Mouse (Mus musculus): Measurements from ENCODE around the gene Eci2. TPM values are rescaled to one million over a fixed set of nuclear protein-coding genes. Genes with fewer than 3 reads are reported as not detected.
A peak's percentile ranks its signal among the peaks of the same experiment; 100 is the strongest.
"Not testable (repeated sequence)": the region's sequence is repeated elsewhere in the genome, so short reads cannot be mapped to it uniquely, and the experiment has no call there.

The Eci2 gene
- polyA plus RNA-seq, 1 experiment from 2014 or later = 121 TPM

GRCm38 (mm10) chr13:34995925-34996324 lies 31.0 kb downstream of the Eci2 start:
- H3K36me3 ChIP-seq (ENCODE audit: control insufficient read depth, insufficient read depth, low read length) = no peaks in the 10 kb centered on the region
- ATAC-seq = no peak

GRCm38 (mm10) chr13:34993983-34994811 lies 32.7 kb downstream of the Eci2 start:
- peak overlapping the region; percentile 84 for H3K4me2 ChIP-seq (ENCODE audit: low read length)
- H3K4me3 ChIP-seq (ENCODE audit: low read length) = peak overlapping the region; percentile 64
- 1% methylated on average over 33 of the region's 33 CpGs for WGBS
- no peaks in the 10 kb centered on the region for H3K27me3 ChIP-seq (replicated peaks; ENCODE audit: control insufficient read depth, insufficient read depth, low read length)
- H3K27ac ChIP-seq (ENCODE audit: low read depth, low read length) = peak overlapping the region; percentile 87
- 0 out of 2 replicates have a peak, but pooled peaks cover 3% of the 10 kb centered on the region for H3K36me3 ChIP-seq (ENCODE audit: control insufficient read depth, insufficient read depth, low read length)
- ATAC-seq = peak; percentile 97
- H3K4me1 ChIP-seq (ENCODE audit: control insufficient read depth, insufficient read depth, low read depth, low read length) = peaks cover 15% of the 10 kb centered on the region
- peak overlapping the region; percentile 80 for H3K9ac ChIP-seq (ENCODE audit: low read depth, low read length)
- peaks cover 3% of the 10 kb centered on the region; the same call in 1 of the 2 replicates for H3K9me3 ChIP-seq (ENCODE audit: control insufficient read depth, low read length)

More at GRCm38 (mm10) chr13:34995925-34996324, 31.0 kb downstream of the Eci2 start:
- Histone ChIP-seq H3K4me2 (ENCODE audit: low read length) (no peak overlapping the region), H3K27ac (ENCODE audit: low read depth, low read length) (no peak overlapping the region), H3K4me1 (ENCODE audit: control insufficient read depth, insufficient read depth, low read depth, low read length) (peaks cover 15% of the 10 kb centered on the region), H3K9me3 (ENCODE audit: control insufficient read depth, low read length) (peaks cover 3% of the 10 kb centered on the region; the same call in 1 of the 2 replicates), H3K9ac (ENCODE audit: low read depth, low read length) (no peak overlapping the region), H3K27me3 (replicated peaks; ENCODE audit: control insufficient read depth, insufficient read depth, low read length) (no peaks in the 10 kb centered on the region), H3K4me3 (ENCODE audit: low read length) (no peak overlapping the region)
- 76% methylated on average over 2 of the region's 2 CpGs for WGBS

- Histone ChIP-seq H3K4me1 (ENCODE audit: control insufficient read depth, insufficient read depth, low read depth, low read length) (peaks cover 15% of the 10 kb centered on the region), H3K36me3 (ENCODE audit: control insufficient read depth, insufficient read depth, low read length) (0 out of 2 replicates have a peak, but pooled peaks cover 3% of the 10 kb centered on the region), H3K9me3 (ENCODE audit: control insufficient read depth, low read length) (peaks cover 3% of the 10 kb centered on the region; the same call in 1 of the 2 replicates), H3K27ac (ENCODE audit: low read depth, low read length) (peak overlapping the region; percentile 87), H3K4me2 (ENCODE audit: low read length) (peak overlapping the region; percentile 84), H3K9ac (ENCODE audit: low read depth, low read length) (peak overlapping the region; percentile 80), H3K27me3 (replicated peaks; ENCODE audit: control insufficient read depth, insufficient read depth, low read length) (no peaks in the 10 kb centered on the region), H3K4me3 (ENCODE audit: low read length) (peak overlapping the region; percentile 64)
- peak; percentile 44 for ATAC-seq
- under 1% methylated on average over 22 of the region's 22 CpGs for WGBS
These were observed 33.3 kb downstream of the Eci2 start for GRCm38 (mm10) chr13:34993595-34993982.

- no peak for ATAC-seq
- WGBS = 71% methylated on average over 4 of the region's 4 CpGs
- Histone ChIP-seq H3K4me2 (ENCODE audit: low read length) (peak overlapping the region; percentile 84), H3K4me3 (ENCODE audit: low read length) (peak overlapping the region; percentile 64), H3K36me3 (ENCODE audit: control insufficient read depth, insufficient read depth, low read length) (peaks cover 3% of the 10 kb centered on the region; the same call in 1 of the 2 replicates), H3K4me1 (ENCODE audit: control insufficient read depth, insufficient read depth, low read depth, low read length) (peaks cover 15% of the 10 kb centered on the region), H3K9me3 (ENCODE audit: control insufficient read depth, low read length) (no peaks in the 10 kb centered on the region), H3K27me3 (replicated peaks; ENCODE audit: control insufficient read depth, insufficient read depth, low read length) (no peaks in the 10 kb centered on the region), H3K9ac (ENCODE audit: low read depth, low read length) (peak overlapping the region; percentile 80), H3K27ac (ENCODE audit: low read depth, low read length) (no peak overlapping the region)
These were observed 33.8 kb downstream of the Eci2 start for GRCm38 (mm10) chr13:34993085-34993484.

GRCm38 (mm10) chr13:34991581-34992273 lies 35.2 kb downstream of the Eci2 start:
- Histone ChIP-seq H3K4me1 (ENCODE audit: control insufficient read depth, insufficient read depth, low read depth, low read length) (peaks cover 15% of the 10 kb centered on the region), H3K4me3 (ENCODE audit: low read length) (no peak overlapping the region), H3K27me3 (replicated peaks; ENCODE audit: control insufficient read depth, insufficient read depth, low read length) (no peaks in the 10 kb centered on the region), H3K9ac (ENCODE audit: low read depth, low read length) (no peak overlapping the region), H3K27ac (ENCODE audit: low read depth, low read length) (no peak overlapping the region), H3K36me3 (ENCODE audit: control insufficient read depth, insufficient read depth, low read length) (peaks cover 7% of the 10 kb centered on the region), H3K9me3 (ENCODE audit: control insufficient read depth, low read length) (no peaks in the 10 kb centered on the region), H3K4me2 (ENCODE audit: low read length) (no peak overlapping the region)
- no peak for ATAC-seq
- 70% methylated on average over 4 of the region's 4 CpGs for WGBS

- not testable (repeated sequence) for H3K9me3 ChIP-seq (ENCODE audit: control insufficient read depth, low read length)
These were observed 43.4 kb downstream of the Eci2 start for GRCm38 (mm10) chr13:34983479-34983878.

GRCm38 (mm10) chr13:34978635-34979034 lies 48.3 kb downstream of the Eci2 start:
- not testable (repeated sequence) for H3K27ac ChIP-seq (ENCODE audit: low read depth, low read length); H3K9ac ChIP-seq (ENCODE audit: low read depth, low read length); ATAC-seq; H3K4me1 ChIP-seq (ENCODE audit: control insufficient read depth, insufficient read depth, low read depth, low read length); H3K9me3 ChIP-seq (ENCODE audit: control insufficient read depth, low read length); H3K4me2 ChIP-seq (ENCODE audit: low read length); H3K27me3 ChIP-seq (replicated peaks; ENCODE audit: control insufficient read depth, insufficient read depth, low read length); H3K4me3 ChIP-seq (ENCODE audit: low read length)
- H3K36me3 ChIP-seq (ENCODE audit: control insufficient read depth, insufficient read depth, low read length) = peaks cover 21% of the 10 kb centered on the region
- WGBS = 60% methylated on average over 5 of the region's 5 CpGs

More at GRCm38 (mm10) chr13:34983479-34983878, 43.4 kb downstream of the Eci2 start:
- H3K27me3 ChIP-seq (replicated peaks; ENCODE audit: control insufficient read depth, insufficient read depth, low read length); H3K27ac ChIP-seq (ENCODE audit: low read depth, low read length); ATAC-seq; H3K9ac ChIP-seq (ENCODE audit: low read depth, low read length); H3K4me1 ChIP-seq (ENCODE audit: control insufficient read depth, insufficient read depth, low read depth, low read length); H3K4me3 ChIP-seq (ENCODE audit: low read length); H3K4me2 ChIP-seq (ENCODE audit: low read length): not testable (repeated sequence)
- 93% methylated on average over 1 of the region's 1 CpGs for WGBS
- peaks cover 26% of the 10 kb centered on the region for H3K36me3 ChIP-seq (ENCODE audit: control insufficient read depth, insufficient read depth, low read length)

- WGBS = 98% methylated on average over 3 of the region's 3 CpGs
- ATAC-seq = no peak
- H3K9me3 ChIP-seq (ENCODE audit: control insufficient read depth, low read length) = no peaks in the 10 kb centered on the region
- peaks cover 21% of the 10 kb centered on the region for H3K36me3 ChIP-seq (ENCODE audit: control insufficient read depth, insufficient read depth, low read length)
- no peak overlapping the region for H3K27ac ChIP-seq (ENCODE audit: low read depth, low read length)
- H3K4me1 ChIP-seq (ENCODE audit: control insufficient read depth, insufficient read depth, low read depth, low read length) = no peaks in the 10 kb centered on the region
- no peak overlapping the region for H3K9ac ChIP-seq (ENCODE audit: low read depth, low read length)
- H3K27me3 ChIP-seq (replicated peaks; ENCODE audit: control insufficient read depth, insufficient read depth, low read length) = no peaks in the 10 kb centered on the region
- H3K4me2 ChIP-seq (ENCODE audit: low read length) = no peak overlapping the region
- no peak overlapping the region for H3K4me3 ChIP-seq (ENCODE audit: low read length)
These were observed 49.5 kb downstream of the Eci2 start for GRCm38 (mm10) chr13:34977410-34977809.

GRCm38 (mm10) chr13:34976116-34976515 lies 50.8 kb downstream of the Eci2 start:
- ATAC-seq = no peak
- WGBS = 89% methylated on average over 4 of the region's 4 CpGs
- Histone ChIP-seq H3K9ac (ENCODE audit: low read depth, low read length) (no peak overlapping the region), H3K27me3 (replicated peaks; ENCODE audit: control insufficient read depth, insufficient read depth, low read length) (no peaks in the 10 kb centered on the region), H3K9me3 (ENCODE audit: control insufficient read depth, low read length) (no peaks in the 10 kb centered on the region), H3K4me3 (ENCODE audit: low read length) (no peak overlapping the region), H3K36me3 (ENCODE audit: control insufficient read depth, insufficient read depth, low read length) (peaks cover 21% of the 10 kb centered on the region), H3K4me1 (ENCODE audit: control insufficient read depth, insufficient read depth, low read depth, low read length) (no peaks in the 10 kb centered on the region), H3K4me2 (ENCODE audit: low read length) (no peak overlapping the region), H3K27ac (ENCODE audit: low read depth, low read length) (no peak overlapping the region)
